Mouse (Mus musculus): Measurements from ENCODE around the gene Rrp15.
"Not testable (repeated sequence)": the region's sequence is repeated elsewhere in the genome, so short reads cannot be mapped to it uniquely, and the experiment has no call there.

Rrp15 gene

DNA sequence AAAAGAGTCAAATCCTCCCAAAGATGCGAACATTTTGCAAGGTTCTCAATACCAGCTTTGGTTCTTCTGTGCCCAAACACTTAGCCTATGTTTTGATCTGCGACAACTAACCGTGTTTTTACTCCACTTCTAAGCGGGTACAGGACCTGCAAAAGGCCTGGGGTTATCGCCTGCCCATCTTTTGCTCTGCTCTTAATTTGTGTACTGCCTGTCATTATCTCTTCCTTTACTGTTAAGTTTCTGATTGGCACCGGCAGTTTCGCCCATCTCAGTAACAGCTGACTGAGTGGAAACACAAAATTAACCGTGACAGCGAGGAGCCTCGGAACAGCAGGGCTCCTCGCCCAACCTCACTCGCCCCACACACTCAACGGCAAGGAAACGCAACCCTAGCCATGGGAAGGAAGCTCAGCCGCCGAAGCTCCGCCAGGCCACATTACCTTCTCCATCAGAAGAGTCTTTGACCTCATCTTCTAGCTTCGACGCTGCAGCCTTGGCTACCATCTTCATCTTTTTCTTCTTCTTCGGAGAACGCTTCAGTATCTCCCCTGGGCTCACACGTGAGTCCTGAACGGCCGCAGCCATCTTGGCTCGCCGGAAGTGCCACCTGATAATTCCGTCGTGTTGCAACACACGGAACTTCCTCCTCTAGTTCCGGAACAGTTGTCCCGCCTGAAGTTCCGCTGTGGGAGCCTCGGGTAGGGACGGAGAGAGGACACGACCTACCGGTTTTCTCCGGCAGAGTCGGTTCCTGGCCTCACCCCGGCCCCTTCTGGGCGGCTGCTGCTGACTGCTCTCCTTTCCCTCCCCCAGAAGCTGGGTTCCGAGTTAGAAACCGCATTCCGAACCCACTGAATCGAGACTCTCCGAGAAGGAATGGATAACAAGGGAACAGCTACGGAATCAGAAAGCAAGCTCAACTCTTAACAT lies at the start of gene Rrp15:
Gene Rrp15 (minus strand): TSS at position 635 of the 930 bp plus-strand sequence.
- DNase-seq (ENCODE audit: extremely low read depth, low read depth): peak; percentile 75

DNA sequence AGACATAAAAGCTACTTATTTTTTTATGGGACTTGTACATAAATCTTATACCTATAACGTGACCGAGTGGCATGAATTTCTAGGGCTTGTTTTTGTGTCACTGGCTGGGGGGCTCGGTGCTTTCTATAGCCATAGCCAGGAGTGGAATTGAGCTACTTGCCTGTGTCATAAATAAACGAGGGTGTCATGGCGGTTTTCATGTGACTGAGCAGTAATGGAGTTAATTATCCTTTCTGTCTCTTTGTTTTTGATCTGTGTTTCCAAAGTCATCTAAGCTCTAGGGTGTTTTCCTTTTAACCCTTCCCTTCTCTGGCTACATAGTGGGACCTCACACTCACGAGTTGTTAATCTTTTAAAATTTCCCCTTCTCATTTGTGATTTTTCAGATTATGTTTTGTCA lies 48.8 kb upstream of the Rrp15 start:
- DNase-seq (ENCODE audit: extremely low read depth, low read depth): no peak

DNA sequence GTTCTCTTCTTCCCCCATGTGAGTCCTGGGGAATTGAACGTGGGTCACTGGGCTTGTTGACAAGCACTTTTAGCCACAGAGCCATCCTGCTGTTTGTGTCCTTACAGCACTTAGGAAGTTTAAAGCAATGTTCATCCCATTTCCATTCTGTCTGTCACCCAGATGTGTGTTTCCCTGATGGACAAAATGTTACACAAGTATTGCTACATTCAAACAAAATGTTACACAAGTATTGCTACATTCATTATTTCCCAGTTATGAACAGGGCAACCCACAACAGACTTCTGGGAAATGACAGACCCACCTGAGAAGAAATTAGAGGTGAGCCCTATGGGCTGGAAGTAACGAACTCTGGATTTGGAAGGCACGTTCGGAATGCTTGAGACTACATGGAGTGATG lies 36.2 kb upstream of the Rrp15 start:
- DNase-seq (ENCODE audit: extremely low read depth, low read depth): no peak

DNA sequence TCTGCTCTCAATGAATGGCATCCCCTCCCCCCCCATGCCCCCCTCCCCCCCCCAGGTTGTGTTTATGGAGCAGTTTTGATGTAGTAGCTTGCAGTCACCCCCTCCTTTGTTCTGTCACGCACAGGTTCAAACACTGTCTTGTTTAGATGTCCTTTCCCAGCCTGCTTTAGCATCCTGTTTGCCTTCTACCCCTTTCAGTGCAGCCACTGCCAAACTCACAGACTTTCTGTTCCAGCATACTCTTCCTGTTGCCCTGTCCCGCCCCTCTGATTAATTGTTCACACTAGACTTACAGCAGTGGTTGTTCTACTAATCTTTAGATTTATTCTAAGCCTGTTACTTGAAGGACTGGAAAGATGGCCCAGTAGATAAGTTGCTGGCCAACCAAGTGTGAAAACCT lies 31.7 kb upstream of the Rrp15 start:
- no peak for DNase-seq (ENCODE audit: extremely low read depth, low read depth)

DNA sequence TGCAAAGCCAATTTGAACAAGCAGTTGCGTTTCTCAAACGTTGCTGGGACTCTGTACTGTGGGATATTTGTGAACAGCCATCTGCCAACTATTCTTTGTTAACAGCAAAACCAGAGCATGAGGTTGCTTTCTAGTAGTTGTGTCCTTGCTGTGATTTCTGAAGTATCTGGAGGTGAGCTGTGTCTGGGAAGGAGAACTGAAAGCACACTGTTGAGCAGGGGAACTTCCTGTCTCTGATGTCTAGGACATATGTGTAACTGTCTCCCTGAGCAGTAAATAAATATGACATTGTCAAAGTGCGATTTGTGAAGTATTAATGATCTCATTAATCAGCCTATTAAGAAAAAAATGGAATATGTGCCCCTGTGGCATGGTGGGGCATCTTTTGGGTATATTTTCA lies 24.0 kb upstream of the Rrp15 start:
- DNase-seq (ENCODE audit: extremely low read depth, low read depth): no peak

DNA sequence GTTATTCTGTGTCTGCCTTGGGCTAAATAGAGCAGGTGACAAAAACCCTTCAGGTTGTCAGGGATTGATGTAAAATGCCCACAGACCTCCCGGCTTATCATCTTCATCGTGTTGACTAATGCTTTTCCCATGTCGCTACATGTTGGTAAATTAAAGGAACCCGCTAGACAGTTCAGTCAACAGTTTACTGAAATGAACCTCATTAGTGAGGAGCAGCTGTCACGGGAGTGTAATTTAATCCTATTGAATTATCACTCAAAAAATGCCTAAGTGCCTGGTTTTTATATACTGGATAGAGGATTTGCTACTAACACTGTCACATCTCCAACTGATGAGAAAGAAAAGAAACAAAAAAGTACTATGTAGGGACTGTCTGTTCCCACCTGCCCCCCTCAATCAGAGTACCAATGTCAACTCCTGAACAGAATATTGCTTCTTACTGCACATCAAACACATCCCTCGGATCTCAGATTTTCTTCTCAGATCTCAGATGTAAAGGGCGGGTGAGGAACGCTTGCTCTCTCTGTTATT lies 23.5 kb upstream of the Rrp15 start:
- DNase-seq (ENCODE audit: extremely low read depth, low read depth): no peak

DNA sequence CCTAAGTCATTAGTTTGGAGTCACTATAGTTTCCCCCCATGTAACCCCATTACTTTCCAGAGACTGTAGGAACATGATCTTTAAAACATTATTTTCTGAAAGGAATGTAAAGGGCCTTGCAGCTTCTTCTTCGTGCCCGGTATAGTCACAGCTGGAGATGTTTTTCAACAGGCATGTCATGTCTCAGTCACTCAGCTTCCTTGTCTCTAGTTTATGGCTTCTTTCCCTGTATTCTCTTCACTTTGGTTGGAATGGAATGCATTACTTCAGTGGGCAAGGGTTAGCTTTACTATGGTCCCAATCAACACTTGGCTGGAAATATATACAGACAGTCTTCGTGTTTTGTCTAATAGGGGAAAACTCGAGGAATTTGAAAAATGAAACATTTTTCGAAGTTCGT lies 22.8 kb upstream of the Rrp15 start:
- DNase-seq (ENCODE audit: extremely low read depth, low read depth): no peak

DNA sequence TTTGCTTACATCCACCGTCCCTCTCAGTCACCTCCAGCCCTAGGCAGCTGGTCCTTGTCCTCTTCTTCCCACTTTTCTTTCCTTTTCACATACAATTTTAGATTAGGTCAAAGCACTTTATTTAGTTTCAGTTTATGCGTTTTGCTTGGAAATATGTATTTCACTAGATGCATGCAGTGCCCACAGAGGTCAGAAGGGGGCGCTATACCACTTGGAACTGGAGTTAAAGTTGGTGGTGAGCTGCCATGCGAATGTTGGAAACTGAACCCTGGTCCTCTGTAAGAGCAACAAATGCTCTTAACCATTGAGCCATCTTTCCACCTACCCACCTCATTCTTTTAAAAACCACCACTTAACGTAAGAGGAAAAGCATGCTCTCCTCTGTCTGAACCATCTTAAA lies 21.5 kb upstream of the Rrp15 start:
- no peak for DNase-seq (ENCODE audit: extremely low read depth, low read depth)

DNA sequence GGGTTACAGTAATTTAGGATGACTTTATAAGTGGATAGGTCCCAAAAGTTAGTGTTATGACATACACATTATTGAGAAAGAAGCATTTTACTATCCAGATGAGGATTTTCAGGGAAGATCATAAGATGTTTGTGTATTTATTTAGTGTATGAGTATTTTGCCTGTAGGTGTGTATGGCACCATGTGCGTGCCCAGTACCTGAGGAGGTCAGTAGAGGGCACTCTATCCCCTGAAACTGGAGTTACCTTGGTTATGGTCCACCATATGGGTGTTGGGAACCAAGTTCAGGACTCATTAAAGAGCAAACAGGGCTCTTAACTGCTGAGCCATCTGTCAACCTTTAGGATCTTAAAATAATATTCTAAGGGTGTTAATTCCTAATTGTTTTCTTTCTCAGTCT lies 19.2 kb upstream of the Rrp15 start:
- no peak for DNase-seq (ENCODE audit: extremely low read depth, low read depth)

DNA sequence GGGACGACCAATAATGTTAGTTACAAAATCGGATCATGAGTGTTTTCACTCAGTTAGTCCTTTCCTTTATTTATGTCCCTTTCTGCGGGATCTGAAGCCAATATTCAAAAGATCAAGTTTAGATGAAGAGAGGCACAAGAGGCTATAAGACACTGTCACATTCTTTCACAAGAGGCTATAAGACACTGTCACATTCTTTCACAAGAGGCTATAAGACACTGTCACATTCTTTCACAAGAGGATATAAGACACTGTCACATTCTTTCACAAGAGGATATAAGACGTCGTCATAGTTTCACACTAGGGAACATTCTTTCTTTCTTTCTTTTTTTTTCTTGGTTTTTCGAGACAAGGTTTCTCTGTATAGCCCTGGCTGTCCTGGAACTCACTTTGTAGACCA lies 14.3 kb upstream of the Rrp15 start:
- not testable (repeated sequence) for DNase-seq (ENCODE audit: extremely low read depth, low read depth)

DNA sequence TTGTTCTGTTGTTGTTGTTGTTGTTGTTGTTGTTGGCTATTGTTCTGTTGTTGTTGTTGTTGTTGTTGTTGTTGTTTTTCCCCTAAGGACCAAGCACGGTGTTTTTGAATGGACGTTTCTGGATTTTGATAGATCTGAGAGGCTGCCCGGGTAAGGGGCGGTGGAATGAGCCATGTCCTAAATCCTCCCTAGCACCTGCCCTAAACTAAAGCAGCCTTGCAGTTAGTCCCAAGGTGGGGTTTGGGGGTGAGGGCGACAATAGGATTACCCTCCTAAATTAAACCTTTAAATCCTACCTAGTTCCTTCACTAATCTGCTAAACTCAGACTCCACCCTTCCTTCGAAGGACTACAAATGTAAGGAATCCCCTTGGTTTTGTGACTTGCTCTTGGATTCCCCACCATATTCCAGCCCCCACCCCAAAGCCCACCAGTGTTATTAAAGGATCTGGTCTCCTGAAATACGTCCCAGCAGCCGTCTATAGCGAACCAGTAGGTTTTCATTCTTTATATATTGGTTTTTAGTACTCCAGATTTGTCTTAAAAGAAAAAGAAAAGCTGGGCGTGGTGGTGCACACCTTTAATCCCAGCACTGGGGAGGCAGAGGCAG lies 621 bp upstream of the Rrp15 start:
- no peak for DNase-seq (ENCODE audit: extremely low read depth, low read depth)

DNA sequence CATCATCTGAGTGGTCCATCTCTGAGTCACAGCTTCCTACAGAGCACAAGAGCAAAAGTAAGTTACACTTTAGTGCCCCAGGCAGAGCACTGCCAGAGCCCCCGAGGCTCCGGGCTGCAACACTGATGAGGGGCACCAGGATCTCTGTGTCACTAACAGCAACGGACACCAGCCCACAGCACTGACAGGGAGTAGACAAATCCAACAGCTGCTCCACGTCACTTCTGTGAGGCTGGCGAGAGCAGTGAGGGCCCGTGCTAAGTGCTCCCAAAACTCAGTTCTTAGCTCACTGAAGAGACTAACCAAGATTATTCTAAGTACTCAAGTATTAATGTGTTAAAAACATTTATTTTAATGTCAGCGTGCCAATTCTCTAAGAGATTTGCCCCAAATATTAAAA lies 9.3 kb downstream of the Rrp15 start:
- DNase-seq (ENCODE audit: extremely low read depth, low read depth): no peak

DNA sequence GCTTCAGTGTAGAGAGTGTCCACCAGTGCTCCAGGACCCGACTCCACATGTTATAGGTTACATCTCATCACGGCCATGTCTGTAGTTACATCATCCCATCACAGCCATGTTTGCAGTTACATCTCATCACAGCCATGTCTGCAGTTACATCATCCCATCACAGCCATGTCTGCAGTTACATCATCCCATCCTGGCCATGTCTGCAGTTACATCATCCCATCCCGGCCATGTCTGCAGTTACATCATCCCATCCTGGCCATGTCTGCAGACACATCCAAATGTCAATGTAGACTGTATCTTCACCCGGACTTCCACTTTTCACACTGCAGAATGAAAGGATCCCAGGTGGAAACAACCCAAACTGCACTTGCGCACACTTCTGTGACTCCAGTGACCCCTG lies 13.6 kb downstream of the Rrp15 start:
- DNase-seq (ENCODE audit: extremely low read depth, low read depth): no peak

DNA sequence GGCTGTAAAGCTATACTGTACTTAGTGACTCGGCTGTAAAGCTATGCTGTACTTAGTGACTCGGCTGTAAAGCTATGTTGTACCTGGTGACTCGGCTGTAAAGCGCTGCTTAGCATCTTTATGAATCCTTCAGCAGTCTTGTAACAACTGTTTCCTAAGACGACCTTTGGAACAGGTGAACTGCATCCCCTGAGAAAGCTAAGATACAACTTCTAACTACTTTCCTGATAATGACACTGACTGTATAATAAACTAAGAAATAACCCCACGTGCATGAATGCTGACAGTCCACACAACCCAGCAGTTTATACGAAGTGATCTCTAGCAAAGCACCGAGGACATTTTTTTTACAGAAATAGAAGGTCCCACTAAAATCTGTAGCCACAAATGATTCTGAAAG lies 16.1 kb downstream of the Rrp15 start:
- DNase-seq (ENCODE audit: extremely low read depth, low read depth): no peak

DNA sequence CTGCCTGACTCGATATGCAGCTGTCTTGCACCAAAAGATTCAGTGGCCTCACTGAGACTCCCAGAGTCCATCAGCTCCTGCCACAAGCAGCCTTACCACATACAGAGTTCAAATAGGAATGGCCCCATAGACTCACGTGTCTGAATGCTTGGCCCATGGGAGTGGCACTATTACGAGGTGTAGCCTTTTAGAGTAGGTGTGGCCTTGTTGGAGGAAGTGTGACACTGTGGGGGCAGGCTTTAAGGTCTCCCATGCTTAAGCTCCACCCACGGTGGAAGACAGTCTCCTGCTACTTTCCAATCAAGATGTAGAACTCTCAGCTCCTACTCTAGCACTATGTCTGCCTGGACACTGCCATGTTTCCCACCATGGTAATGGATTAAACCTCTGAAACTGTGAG lies 20.4 kb downstream of the Rrp15 start:
- DNase-seq (ENCODE audit: extremely low read depth, low read depth): no peak

DNA sequence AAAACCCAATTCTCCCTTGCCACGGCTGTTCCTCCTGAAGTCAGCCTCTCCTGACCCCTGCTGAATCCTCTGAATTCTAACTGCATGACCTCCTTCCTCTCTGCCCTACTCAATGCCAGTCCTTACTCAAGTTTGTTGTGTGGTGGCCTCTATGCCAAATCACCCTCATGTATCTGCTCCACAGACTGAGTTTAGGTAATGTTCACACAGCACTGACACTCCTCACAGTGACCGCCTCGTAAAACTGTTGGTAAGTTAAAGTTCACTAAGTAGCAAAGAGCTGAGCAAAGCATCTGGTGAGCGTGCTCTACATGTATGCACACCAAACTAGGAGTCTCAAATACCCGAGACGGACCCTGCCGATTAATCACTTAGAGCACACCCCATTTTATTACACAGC lies 23.0 kb downstream of the Rrp15 start:
- DNase-seq (ENCODE audit: extremely low read depth, low read depth): no peak

DNA sequence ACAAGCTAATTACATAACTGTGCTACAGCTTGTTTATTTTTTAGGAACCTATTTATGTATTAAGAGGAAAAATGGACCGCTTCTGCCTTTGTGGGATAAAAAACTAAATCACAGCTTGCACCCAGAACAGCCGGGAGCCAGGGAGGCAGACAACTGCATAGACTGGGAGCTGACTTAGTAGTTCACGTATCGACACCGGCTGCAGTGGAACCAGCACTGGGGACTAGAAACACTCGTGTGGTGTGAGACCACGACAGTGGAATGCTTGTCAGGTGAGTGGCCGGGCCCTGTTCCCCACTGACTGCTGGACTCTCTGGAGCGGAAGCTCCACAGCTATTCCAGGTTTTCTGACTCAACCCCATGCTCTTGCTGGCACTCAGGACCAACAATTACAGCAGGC lies 26.9 kb downstream of the Rrp15 start:
- DNase-seq (ENCODE audit: extremely low read depth, low read depth): no peak

DNA sequence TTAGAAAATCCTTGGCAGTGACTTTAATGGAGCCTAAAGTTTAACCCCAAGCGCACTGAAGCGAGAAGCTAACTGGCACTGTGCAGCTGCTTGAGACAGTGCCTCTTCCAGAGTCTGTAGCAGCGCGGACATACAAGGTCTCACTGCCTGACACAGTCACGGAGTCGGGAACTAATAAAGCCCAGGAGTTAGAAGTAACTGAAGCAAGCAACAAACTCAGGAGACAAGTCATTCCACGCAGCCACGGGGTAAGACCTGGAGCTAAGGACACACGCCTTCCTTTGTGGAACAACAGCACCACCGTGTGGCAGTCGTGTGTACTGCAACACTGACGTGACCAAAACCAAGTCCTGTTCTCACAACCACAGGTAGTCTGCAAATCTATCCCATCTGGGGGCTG lies 27.3 kb downstream of the Rrp15 start:
- peak; percentile 48 for DNase-seq (ENCODE audit: extremely low read depth, low read depth)

DNA sequence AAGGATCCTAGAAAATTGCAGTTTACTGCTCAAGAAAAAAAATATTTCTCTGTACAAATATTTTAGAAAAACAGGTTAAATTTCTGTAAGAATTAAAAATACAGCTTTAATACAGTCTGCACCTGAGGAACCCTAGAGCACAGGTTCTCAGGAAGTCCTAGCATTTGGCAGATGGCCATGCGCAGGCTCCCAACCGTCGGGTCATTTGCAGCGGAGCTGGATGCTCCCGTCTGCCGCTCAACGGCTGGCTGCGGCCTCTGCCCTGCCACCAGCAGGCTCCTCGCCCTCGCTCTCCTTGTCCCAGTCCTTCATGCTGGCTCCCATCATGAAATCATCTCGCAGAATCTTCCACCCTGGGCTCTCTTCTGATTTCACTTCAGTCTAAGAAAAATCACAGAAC lies 28.0 kb downstream of the Rrp15 start:
- DNase-seq (ENCODE audit: extremely low read depth, low read depth): no peak

DNA sequence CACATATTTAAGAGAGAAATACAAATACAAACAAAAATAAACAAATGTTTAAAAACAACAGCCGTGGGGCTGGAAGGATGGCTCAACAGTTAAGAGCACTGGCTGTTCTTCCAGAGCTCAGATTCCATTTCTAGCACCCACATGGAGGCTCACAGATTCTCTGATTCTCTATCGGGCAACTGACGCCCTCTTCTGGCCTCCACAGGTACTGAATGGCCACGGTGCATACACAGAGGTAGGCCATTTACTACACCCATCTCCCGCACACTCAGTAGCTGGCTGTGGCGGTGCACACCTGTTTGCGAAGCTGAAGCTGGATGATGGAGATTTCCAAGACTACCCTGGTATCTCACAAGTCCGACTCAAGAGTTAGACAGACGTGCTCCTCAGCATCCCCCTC lies 29.4 kb downstream of the Rrp15 start:
- DNase-seq (ENCODE audit: extremely low read depth, low read depth): no peak

DNA sequence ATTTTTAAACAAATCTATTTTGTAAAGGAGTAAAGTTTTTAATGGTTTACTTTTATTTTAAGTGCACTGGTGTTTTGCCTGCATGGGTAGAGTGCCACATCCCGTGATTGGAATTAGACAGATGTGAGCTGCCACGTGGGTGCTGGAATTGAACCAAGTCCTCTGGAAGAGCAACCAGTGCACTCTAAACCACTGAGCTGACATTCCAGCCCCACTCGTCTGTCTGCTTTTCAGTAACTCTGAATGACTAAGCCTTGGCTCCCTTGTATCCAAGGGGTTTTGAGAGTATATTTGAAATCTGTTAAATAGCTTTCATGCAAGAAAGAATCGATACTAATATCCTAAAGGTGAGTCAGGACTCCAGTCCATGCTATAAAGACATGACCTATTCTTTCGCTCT lies 30.3 kb downstream of the Rrp15 start:
- no peak for DNase-seq (ENCODE audit: extremely low read depth, low read depth)

DNA sequence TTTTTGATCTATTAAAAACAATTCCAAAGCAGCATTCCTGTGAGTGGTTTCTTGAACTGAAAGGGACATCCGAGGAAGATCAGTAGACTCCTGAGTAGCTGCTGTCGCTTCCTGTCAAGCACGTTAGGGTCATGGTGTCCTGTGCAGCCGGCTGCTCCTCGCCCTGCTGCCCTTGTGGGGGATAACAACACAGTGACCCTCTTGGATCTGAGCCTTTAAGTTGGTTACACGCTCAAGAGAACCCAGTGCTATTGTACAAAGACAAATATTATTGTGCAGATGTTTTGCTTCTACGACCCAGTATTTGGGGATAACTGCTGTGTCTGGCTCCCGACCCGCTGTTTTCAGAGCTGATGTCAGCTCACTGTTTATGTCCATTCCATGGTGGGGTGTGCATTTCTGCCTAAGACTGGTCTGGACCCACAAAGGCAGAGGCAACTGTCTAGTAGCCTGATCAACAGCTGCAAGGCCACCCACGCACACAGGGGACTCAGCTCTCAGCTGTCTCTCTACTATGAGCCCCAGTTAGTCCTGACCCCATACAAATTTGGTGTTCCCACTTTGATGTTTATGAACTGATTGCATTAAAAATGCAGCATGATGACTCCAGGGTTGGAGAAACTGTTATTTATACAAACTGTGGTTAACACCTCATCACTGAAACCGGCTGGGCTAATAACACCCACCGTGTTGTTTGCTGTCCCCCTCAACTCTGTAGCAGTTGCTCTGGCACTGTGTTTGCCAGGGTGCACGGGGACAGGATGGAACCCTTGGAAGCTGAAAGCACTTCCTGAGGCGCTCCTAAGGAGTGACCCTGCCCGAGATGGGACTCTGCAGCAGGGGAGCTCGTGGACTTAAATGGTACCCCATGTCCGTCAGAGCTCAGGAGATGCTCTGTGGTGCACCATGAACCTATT lies 33.9 kb downstream of the Rrp15 start:
- no peak for DNase-seq (ENCODE audit: extremely low read depth, low read depth)

Measured in MEL-GATA-1-ER (cell line).